Mouse (Mus musculus): Measurements from ENCODE around the gene Hoxa10.

Gene Hoxa10

DNA sequence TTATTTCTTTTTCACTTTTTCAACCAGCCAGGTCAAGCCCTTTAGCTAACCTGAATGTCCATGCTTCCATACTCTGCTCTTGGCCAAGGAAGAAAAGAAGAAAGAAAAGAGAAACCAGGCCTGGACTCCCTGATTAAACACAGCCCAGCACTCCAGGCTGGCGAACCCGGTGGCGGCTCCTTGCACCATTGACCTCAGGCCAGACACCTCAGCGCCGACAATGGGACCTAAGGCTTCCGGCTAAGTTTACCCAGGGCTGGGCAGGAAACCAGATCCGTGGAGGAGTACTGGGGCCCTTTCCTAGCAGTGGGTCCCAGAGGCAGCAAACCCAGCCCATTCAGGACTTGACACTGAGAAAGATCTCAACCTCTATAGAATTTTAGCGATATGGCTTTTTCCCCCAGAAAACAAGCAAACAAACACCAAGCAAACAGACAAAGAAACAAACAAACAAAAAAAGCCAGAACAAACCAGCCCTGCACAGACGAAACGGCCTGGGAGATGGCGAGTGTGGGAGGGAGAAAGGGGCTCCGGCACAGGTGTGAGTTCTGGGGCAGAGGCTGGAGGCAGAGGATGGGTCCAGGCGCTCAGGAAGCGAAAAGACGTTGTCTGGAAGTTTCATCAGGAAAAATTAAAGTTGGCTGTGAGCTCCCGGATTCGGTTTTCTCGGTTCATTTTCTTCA is 8.6 kb downstream of the Hoxa10 start:
- no peak for DNase-seq (ENCODE audit: extremely low spot score, low read depth, low spot score)

DNA sequence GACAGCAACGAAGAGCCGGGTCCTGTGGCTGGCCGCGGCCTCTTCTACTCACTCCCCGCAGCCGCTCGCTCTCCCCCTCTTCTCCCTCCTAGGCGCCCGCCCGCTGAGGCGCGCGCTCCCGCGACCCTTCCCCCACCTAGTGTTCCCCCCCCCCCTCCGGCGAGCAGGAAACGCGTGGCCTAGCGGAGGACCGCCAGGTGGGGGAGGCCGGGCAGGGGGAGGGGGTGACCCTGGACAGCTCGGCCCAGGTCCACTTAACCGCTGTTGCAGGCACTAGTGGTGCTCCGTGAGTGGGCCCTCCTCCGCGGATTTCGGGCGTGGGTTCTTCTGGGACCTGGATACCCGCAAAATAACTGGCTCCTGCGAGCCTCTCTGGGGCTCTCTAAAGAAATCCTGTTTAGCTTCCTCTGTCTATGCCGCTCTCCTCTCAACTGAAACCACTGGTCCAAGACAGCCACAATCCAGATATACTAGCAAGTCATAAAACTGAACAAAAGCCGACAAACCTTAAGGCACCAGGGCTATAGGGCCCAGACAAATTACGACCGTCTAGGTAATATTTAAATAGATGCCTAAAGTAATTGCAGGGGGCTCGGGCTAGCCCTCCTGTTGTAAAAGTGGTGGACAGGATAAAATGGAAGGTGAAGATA is 10.0 kb downstream of the Hoxa10 start, which contains the start of gene Hoxa9:
Gene Hoxa9 (minus strand): TSS at position 574 of the 650 bp plus-strand sequence.
- DNase-seq (ENCODE audit: extremely low spot score, low read depth, low spot score): no peak

DNA sequence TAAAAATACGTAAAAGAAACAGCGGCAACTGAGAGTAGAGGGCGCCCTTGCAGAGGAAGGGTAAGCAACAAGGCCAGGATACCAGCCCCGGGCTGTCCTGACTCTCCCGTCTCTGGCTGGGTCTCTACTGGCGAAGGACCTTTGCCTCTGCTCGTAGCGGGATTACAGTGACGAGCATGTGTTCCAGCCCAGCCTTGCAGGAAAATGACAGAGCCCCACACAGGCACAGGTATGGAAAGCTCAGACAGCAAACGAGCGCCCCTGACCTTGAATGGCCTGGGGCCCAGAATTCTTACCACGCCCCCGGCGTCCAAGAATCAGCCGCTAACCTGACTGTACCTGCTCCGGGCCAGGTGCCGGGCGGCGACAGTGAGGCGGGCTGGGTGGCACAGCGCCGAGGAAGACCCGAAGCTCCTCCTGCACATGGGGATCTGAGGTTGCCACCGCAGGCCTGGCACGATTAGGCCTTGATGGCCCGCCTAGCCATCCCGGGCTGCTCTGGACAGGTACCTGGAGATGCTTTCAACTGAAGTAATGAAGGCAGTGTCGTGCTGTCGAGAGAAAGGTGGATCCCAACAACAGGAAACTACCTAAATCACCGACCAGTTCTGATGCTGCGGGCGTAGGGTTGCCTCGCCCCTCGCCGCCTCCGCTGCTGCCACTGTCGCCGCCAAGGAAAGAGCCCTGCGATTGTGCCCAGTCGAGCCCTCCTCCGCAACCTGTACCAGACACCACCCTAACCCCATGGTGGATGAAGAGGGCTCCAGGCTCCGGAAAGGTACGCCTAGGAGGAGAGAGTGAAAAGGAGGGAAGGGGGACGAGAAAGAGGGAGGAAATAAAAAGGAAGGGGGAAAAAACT is 10.9 kb downstream of the Hoxa10 start:
- DNase-seq (ENCODE audit: extremely low spot score, low read depth, low spot score): no peak

DNA sequence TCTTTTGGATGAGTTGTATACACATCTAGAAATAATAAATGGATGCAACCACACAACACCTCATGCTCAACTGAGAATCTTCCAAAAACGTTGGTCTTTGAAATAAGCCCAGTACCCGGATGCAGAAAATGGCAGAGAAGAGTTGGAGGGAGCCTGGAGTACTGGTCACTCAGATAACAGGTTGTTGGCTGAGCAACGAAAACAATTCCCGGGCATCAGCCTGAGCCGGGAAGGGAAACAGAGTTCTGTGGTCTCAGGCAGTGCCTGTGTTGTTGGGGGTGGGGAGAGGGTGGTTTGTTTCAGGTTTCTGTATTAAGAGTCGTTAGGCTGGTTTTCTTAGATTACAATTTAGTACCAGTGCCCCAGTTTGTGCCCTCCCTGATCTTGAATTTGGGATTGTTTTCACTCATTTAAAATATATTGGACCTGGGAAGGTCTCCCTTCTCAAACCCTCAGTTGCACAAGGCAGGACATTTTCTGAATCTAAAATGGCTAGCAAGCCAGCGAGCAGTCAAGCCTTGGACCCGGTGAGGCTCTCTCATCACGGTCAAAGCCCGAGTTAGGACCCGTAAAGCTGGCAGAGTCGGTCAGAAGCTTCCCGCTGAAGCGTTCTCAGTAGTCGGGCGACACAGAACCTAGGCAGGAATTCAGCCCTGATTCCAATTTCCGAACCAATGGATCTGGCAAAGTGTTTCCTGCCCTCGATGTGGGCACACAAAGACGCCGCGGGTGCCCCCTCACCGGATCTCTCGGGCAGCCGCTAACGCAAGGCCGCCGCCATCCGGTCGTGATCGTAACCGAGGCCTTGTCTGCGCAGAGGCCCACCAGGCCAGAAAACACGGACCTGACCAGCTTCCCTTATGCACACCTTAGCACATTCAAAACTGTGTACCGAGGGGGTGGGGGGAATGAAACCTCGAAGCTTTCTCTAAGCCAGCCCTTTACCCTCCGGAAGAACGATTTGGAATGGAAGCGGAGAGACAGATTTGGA is 11.9 kb downstream of the Hoxa10 start:
- no peak for DNase-seq (ENCODE audit: extremely low spot score, low read depth, low spot score)

DNA sequence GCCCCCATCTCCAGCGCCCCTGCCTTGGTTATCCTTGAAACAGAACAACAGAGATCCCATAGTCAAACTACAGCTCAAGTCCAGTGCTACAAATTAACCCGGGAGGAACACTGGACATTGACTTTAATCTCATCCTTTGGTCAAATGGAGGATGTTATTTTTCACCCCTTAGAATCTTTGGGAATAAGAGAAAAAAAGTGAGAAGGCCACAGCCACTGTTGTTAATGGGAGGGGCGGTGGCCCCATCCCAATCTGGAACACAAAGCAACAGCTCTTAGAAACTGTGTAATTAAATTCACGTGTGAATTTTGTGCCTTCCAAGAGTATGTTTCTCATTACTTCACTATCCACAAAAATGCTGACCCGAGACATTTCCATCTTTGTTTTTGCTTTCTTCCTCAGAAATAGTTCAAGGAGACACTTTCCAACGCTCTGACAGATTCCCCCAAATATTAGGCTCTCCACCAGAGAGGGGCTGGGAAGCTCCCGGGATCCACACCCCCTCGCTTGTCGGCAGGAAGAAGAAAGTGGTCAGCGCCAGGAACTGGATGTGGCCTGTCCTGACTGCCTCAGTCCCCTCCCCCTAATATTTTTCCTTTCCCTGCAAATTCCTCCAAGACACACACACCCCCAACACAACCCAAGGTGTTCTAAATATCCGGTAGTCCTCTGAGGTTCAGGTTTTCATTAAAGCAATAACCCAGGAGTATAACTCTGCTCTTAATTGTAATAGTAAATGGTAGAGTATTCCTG is 13.0 kb downstream of the Hoxa10 start:
- DNase-seq (ENCODE audit: extremely low spot score, low read depth, low spot score): no peak

DNA sequence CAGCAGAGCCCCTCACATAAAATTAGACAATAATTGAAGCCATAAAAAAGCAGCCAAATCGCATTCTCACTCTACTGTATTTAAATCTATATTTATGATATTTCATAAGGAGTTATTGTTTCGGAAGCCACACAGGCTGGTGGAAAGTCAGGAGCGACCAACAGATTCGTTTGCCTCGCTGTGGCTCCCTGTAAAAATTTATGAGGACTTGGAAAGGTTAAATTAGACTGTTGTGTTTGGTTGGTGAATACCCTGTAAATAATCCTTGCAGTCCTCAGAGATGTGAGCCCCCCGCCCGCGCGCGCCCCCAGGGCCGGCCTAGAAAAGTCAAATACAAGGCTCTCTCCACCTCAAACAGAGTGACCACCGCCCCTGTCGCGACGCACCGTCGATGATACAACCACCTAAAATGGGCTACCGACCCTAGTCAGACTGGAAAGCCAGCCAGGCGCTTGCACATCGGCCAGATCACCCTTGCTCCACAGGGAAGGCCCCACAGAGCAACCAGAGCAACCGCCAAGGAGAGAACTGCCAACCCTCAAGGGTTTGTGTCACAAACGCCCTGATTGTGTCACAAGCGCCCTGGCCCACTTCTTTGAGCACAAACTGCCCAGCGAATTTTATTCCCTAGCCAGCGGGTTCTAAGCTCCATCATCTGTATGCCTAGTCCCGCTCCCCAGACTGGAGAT is 13.9 kb downstream of the Hoxa10 start:
- DNase-seq (ENCODE audit: extremely low spot score, low read depth, low spot score): no peak

DNA sequence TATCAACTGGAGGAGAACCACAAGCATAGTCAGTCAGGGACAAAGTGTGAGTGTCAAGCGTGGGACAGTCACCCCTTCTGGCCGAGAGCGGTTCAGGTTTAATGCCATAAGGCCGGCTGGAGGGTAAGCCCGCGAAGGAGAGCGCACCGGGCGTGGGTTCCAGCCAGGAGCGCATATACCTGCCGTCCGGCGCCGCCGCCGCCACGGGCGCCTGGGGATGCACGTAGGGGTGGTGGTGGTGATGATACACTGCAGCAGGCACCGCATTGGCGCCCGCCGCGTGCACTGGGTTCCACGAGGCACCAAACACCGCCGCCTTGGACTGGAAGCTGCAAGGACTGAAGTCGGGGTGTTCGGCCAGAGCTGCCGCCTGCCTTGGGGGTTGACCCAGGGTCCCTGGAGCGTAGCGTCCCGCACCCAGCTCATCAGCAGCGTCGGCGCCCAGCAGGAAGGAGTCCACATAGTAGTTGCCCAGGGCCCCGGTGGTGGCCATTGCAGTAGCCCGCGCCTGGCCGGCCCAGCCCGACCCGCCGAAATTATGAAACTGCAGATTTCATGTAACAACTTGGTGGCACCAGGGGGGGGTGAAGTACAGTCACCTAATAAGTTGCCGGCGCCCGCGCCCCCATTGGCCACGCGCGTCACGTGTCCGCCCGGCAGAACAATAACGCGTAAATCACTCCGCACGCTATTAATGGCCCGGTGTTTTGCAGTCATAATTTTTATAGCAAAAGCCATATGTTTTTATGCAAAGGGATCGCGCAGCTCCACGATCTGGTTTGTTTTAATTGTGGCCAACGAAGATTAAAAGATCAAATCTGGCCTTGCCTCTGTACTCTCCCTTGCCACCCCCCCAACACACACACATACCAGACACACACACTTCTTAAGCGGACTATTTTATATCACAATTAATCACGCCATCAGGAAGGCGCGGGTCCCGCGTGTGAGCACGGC is 14.8 kb downstream of the Hoxa10 start:
- DNase-seq (ENCODE audit: extremely low spot score, low read depth, low spot score): no peak

DNA sequence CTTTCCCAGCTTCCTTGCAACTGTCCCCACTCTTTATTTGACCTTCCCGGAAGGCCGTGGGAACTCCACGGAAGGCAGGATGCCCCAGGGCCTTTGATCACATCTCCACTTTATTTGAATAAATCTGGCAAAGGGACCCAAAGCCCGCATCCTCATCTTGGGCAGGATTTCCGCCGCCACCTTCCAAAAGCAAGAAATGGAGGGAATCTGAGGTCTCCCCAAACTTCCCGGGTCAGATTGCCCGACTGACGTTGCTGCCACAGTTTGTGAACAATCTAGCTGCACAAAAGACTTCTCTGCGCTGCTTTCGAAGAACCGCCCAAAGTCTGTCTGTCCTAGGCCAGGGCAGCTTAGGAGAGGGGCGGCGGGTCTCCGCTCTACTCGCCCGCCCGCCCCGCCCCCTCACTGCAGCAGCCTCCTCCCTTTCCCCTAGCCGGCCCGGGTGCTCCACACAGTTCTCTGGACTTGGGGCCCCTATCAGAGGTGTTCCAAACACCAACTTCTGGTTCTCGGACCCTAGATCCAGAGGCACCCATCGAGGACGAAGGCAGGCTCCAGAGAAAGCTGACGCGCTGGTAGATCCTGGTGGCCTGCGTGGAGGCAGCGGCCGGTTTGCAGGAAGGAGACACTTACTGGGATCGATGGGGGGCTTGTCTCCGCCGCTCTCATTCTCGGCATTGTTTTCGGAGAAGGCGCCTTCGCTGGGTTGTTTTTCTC is 15.6 kb downstream of the Hoxa10 start:
- DNase-seq (ENCODE audit: extremely low spot score, low read depth, low spot score): no peak

DNA sequence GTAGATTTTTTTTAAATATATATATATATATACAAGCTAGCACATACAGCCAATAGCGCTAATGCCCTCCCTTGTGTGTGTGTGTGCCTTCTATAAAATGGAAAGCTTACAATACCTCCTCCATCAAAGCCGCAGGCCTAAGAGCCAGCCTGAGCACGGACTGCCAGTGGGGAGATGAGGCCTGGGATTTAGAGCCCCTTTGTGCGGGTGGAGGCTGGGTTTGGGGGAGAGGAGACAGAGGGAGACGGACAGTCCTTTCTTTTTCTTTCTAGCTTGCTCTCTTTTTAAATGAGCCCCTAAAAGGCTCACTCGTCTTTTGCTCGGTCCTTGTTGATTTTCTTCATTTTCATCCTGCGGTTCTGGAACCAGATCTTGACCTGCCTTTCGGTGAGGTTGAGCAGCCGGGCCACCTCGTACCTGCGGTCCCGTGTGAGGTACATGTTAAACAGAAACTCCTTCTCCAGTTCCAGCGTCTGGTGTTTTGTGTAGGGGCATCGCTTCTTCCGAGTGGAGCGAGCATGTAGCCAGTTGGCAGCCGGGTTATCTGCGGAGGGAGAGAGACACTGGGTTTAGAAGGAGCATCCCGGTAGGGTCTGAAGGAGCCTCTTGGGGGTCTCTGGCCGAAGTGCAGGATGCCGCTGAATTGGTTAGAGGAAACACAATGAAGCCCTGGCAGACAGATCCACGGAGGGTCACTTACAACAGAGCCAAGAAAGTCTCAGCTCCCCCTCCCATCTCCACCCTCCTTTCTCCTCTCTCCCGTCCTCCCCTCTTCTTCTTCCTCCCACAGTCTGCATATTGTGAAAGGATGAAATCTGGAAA is 16.5 kb downstream of the Hoxa10 start:
- no peak for DNase-seq (ENCODE audit: extremely low spot score, low read depth, low spot score)

DNA sequence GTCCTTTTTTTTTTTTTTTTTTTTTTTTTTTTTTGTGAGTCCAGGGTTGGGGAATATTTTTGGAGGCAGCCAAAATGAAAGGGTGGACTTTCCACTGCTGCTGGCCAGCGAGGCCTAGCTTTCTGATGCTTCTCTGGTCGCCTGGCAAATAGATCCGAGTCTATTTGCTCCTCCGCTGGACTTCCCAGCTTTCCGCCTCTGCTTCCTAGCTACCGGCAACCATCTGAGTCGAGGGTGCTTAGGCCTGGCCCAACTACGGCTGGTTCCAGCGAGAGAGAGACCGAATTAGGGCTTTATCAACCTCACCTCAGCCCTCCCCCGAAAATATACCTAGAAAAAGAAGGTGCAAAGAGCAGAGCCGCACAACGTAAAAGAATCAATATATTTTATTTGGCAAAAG is 17.9 kb downstream of the Hoxa10 start:
- no peak for DNase-seq (ENCODE audit: extremely low spot score, low read depth, low spot score)

DNA sequence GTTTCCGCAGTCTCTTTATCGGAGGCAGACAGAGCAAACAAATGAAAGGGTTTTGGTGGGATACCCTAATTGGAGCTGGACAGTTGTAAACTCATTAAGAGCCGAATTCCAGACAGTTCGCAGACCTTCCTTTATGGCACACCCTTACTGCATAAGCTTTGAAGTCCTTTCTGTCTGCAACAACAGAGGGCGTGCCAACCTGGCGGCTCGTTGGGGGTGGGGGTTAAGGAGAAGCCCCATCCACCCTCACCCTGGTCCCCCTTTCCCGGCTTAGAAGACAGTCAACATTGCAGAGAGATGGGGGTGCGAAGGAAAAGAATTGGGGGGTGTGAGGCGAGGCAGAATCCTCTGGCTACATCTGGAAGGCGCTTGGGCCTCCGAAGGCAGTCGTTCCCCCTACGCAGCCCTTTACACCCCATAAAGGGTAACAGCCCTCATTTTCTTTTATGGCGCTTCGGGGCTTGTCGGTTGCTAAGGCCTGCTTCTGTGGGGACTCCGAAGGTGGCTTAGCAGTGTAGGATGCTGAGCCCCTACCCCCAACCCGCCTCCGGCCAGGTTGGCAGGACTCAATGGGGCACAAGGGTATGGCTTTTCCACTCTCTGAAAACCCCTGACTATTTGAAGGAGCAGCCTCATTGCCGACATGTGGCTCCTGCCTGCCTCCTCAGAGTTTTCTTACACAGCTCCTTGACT is 18.5 kb downstream of the Hoxa10 start:
- DNase-seq (ENCODE audit: extremely low spot score, low read depth, low spot score): no peak

DNA sequence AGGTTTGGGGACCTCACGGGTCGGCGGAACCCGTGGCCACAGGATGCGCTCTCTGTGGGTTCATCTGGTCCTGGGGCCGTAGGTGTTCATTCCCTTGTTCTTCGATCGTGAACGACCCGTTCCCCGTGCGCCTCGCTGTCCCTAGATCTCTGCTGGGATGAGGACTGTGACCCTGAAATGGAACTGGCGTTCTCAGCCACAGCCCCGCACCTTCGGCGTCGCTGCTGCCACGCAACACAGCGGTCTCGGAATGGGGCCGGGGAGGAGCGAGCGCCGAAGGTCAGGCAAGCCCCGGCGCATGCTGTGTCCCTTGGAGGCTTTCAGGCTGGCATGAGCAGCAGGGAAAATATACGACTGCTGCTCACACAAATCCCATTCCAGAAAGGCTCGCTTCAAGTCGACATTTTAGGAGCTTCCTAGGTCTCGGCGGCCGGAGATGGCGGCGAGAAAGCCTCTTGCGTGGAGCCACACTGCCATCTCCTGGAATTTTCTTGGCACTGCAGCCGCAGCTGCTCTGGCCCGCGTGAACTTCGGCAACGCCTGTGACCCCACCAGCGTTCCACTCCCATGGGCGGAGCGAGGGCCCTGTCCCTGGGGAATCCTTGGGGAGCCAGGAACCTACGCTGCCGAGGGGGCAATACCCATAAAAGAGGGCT is 19.2 kb downstream of the Hoxa10 start, which contains the start of gene Hoxa7:
Gene Hoxa7 (minus strand): TSS at position 518 of the 656 bp plus-strand sequence.
- no peak for DNase-seq (ENCODE audit: extremely low spot score, low read depth, low spot score)

DNA sequence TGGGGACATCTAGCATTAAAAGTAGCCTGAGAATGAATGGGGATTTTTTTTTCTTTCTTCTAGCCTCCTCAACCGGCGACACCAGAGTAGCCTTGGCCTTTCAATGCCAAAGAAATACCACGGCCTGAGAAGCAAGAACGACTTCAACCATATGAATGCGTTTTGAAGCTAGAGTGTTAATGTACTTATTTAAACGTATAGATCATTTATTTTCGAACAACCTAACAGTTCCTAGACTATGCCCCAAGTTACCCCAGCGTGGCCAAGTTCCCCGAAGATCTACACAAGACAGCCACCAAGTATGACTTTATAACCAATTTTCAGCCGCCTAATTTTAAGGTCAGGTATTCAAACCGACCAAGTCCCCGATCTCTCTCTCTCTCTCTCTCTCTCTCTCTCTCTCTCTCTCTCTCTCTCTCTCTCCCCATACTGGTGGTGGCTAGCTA is 19.8 kb downstream of the Hoxa10 start:
- DNase-seq (ENCODE audit: extremely low spot score, low read depth, low spot score): no peak

DNA sequence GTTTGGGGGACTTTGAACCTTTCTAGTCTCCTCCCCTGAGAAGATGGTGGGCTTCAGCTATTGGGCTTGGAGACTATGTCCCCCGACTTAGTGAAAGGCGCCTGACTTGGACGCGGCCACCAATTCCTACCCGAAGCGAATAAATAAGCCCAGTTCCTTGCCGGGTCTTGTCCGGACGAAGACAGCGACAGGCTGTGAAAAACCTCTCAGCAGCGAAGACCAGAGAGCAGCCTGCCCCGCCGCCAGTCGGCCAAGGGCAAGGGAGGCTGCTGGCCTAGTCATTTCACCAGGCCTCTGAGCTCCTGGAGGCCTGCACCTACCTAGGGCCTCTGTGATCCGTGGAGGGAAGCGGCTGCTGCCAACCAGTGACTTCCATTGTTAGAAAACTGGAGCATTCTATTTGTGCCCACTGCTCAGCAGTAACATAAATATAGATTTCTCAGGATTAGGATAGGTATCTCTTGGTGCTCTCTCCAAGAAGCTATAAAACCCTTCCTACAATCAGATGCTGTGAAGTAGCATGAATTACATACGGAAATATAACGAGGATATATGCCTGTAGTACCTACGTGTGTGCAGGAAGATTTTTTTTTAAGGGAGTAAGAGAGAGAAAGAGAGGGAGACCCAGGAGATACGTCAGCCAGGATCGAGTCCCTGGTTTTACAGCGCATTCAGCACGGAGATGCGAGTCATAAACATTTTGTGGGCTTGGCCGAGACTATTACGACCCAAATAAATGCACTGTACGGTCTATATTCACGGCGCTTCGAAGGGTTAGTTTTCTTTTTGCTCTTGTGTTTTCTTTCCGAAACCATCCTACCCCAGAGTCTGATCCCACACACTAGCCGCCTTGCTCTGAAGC is 20.4 kb downstream of the Hoxa10 start:
- no peak for DNase-seq (ENCODE audit: extremely low spot score, low read depth, low spot score)

Data from hindlimb bud, embryonic 11.5 days (tissue).